Mouse (Mus musculus): ENCODE measurements around the gene Cyb5r4.

- TF ChIP-seq POLR2A (IDR thresholded peaks at IDR 0.05; ENCODE audit: borderline replicate concordance, extremely low read depth, insufficient read depth, insufficient read length, poor library complexity, severe bottlenecking) (no peak), CTCF (IDR thresholded peaks at IDR 0.05; ENCODE audit: borderline replicate concordance, extremely low read depth, insufficient read depth, insufficient read length) (no peak)
Measured at GRCm38 (mm10) chr9:87055547-87056235, 33.9 kb downstream of the Cyb5r4 start.

Measured in brain, embryonic 14.5 days (tissue).